In genomic region chr6:49319595-49320315, GRCm38 (mm10) we compare ENCODE assay signal across 7 mouse cellular contexts. TPM values are rescaled to one million over a fixed set of nuclear protein-coding genes. Genes with fewer than 3 reads are reported as not detected.
DNase-seq lines count a peak whose midpoint lies in the region; ATAC-seq and TF ChIP-seq lines count a peak whose summit lies in the region.

No protein-coding gene starts in this region.

- H3K9ac ChIP-seq in forebrain, embryonic 15.5 days (replicated peaks), result peak overlapping the region; percentile 64
- H3K9ac ChIP-seq in lung, embryonic 16.5 days (ENCODE audit: low read length), result peak overlapping the region; percentile 88
- H3K9ac ChIP-seq in stomach, embryonic 15.5 days, result peak overlapping the region; percentile 73

- intact Hi-C loops in left cerebral cortex, adult 2 months (cut with DNase I), result loop anchor here (1.0 to 2.0 kb wide), 3 partner anchors 47 to 78 kb away; partner anchors contain the start of gene Fam221a
- intact Hi-C loops in left cerebral cortex, postnatal 4 days (cut with DNase I), result loop anchor here (2.0 to 5.0 kb wide), 2 partner anchors 48 to 77 kb away; partner anchors contain the start of gene Fam221a

- no peak for DNase-seq in left cerebral cortex, adult 2 months (ENCODE audit: extremely low spot score in 1 of 2, low spot score in 2 of 2)
- DNase-seq in left cerebral cortex, postnatal 4 days, result no peak
- DNase-seq in brain, embryonic 14.5 days (ENCODE audit: low read depth), result peak; percentile 69
- no peak for DNase-seq in thymus, postnatal 25 days

- peak overlapping the region; percentile 58 for H3K4me3 ChIP-seq in left cerebral cortex, adult 2 months
- peak overlapping the region; percentile 55 for H3K4me3 ChIP-seq in forebrain, embryonic 15.5 days
- peak overlapping the region; percentile 82 for H3K4me3 ChIP-seq in lung, embryonic 16.5 days (ENCODE audit: low read length)
- peak overlapping the region; percentile 82 for H3K4me3 ChIP-seq in stomach, embryonic 15.5 days (replicated peaks)

- H3K27ac ChIP-seq in left cerebral cortex, adult 2 months, result peak overlapping the region; percentile 84
- peak overlapping the region; percentile 76 for H3K27ac ChIP-seq in forebrain, embryonic 15.5 days (replicated peaks)
- H3K27ac ChIP-seq in lung, embryonic 16.5 days (ENCODE audit: low read length), result peak overlapping the region; percentile 84
- peak overlapping the region; percentile 90 for H3K27ac ChIP-seq in stomach, embryonic 15.5 days

- TF ChIP-seq POLR2A in brain, embryonic 14.5 days (IDR thresholded peaks at IDR 0.05; ENCODE audit: borderline replicate concordance, extremely low read depth, insufficient read depth, insufficient read length, poor library complexity, severe bottlenecking), result no peak

- no peak; the same call in 1 of the 2 replicates for TF ChIP-seq CTCF in left cerebral cortex, adult 2 months (IDR thresholded peaks at IDR 0.05)
- no peak for TF ChIP-seq CTCF in brain, embryonic 14.5 days (IDR thresholded peaks at IDR 0.05; ENCODE audit: borderline replicate concordance, extremely low read depth, insufficient read depth, insufficient read length)

- H3K9me3 ChIP-seq in forebrain, embryonic 15.5 days, result no peaks in the 10 kb centered on the region
- H3K9me3 ChIP-seq in lung, embryonic 16.5 days (ENCODE audit: control insufficient read depth, low read length), result no peaks in the 10 kb centered on the region
- H3K9me3 ChIP-seq in stomach, embryonic 15.5 days, result no peaks in the 10 kb centered on the region

- no peaks in the 10 kb centered on the region for H3K36me3 ChIP-seq in forebrain, embryonic 15.5 days
- H3K36me3 ChIP-seq in lung, embryonic 16.5 days (ENCODE audit: control insufficient read depth, insufficient read depth, low read length), result no peaks in the 10 kb centered on the region
- H3K36me3 ChIP-seq in stomach, embryonic 15.5 days, result no peaks in the 10 kb centered on the region

- 14% methylated on average over 13 of the region's 13 CpGs for WGBS in forebrain, embryonic 15.5 days
- WGBS in lung, embryonic 16.5 days, result 8% methylated on average over 13 of the region's 13 CpGs
- 8% methylated on average over 13 of the region's 13 CpGs for WGBS in stomach, embryonic 15.5 days

- ATAC-seq in forebrain, embryonic 15.5 days (replicated peaks), result peak; percentile 21; the same call in 1 of the 2 replicates
- ATAC-seq in lung, embryonic 16.5 days (ENCODE audit: low read depth), result peak; percentile 27; the same call in 1 of the 2 replicates
- ATAC-seq in stomach, embryonic 15.5 days (ENCODE audit: insufficient read depth, low FRiP score, low read depth), result no peak

- H3K27me3 ChIP-seq in forebrain, embryonic 15.5 days, result no peaks in the 10 kb centered on the region
- H3K27me3 ChIP-seq in lung, embryonic 16.5 days (ENCODE audit: control insufficient read depth, insufficient read depth, low read depth, low read length), result no peaks in the 10 kb centered on the region
- no peaks in the 10 kb centered on the region for H3K27me3 ChIP-seq in stomach, embryonic 15.5 days (replicated peaks)

- H3K4me1 ChIP-seq in forebrain, embryonic 15.5 days, result peaks cover 5% of the 10 kb centered on the region
- peaks cover 20% of the 10 kb centered on the region for H3K4me1 ChIP-seq in lung, embryonic 16.5 days (replicated peaks; ENCODE audit: control insufficient read depth, insufficient read depth, low read length)
- 0 out of 2 replicates have a peak, but pooled peaks cover 8% of the 10 kb centered on the region for H3K4me1 ChIP-seq in stomach, embryonic 15.5 days

- peak overlapping the region; percentile 61 for H3K4me2 ChIP-seq in forebrain, embryonic 15.5 days (replicated peaks)
- peak overlapping the region; percentile 58 for H3K4me2 ChIP-seq in lung, embryonic 16.5 days (ENCODE audit: low read depth, low read length)
- peak overlapping the region; percentile 66 for H3K4me2 ChIP-seq in stomach, embryonic 15.5 days

RNA-seq across cellular contexts. Expression of gene Ccdc126, which starts 0.7 kb away (rescaled TPM):
- total RNA-seq in left cerebral cortex, adult 2 months (2021), result 1 to 10 TPM; 7.9 to 9.0 TPM
- total RNA-seq in left cerebral cortex, postnatal 4 days (2021), result 1 to 10 TPM; 4.8 to 5.2 TPM
- 5.0 and 5.8 TPM in 2 replicates for polyA plus RNA-seq in brain, embryonic 14.5 days (2012; rRNA removed)
- 8.7 and 10.5 TPM in 2 replicates for polyA plus RNA-seq in forebrain, embryonic 15.5 days (2015; fragmentation: Nextera tagmentation; extraction: Ambion mirVana)
- polyA plus RNA-seq in lung, embryonic 16.5 days (2015; fragmentation: Nextera tagmentation; extraction: Ambion mirVana), result 14.3 and 14.6 TPM in 2 replicates
- polyA plus RNA-seq in stomach, embryonic 15.5 days (2015; fragmentation: Nextera tagmentation; extraction: Ambion mirVana), result 12.4 and 13.1 TPM in 2 replicates

RNA-seq across cellular contexts. Expression of gene Fam221a, which starts 47.8 kb away (rescaled TPM):
- 1 to 10 TPM; 1.2 to 1.4 TPM for total RNA-seq in left cerebral cortex, adult 2 months (2021)
- total RNA-seq in left cerebral cortex, postnatal 4 days (2021), result 1 to 10 TPM; 2.4 to 2.9 TPM
- 6.5 and 7.0 TPM in 2 replicates for polyA plus RNA-seq in brain, embryonic 14.5 days (2012; rRNA removed)
- polyA plus RNA-seq in forebrain, embryonic 15.5 days (2015; fragmentation: Nextera tagmentation; extraction: Ambion mirVana), result 4.5 and 6.5 TPM in 2 replicates
- 10.9 and 11.4 TPM in 2 replicates for polyA plus RNA-seq in lung, embryonic 16.5 days (2015; fragmentation: Nextera tagmentation; extraction: Ambion mirVana)
- 7.8 TPM in 2 replicates for polyA plus RNA-seq in stomach, embryonic 15.5 days (2015; fragmentation: Nextera tagmentation; extraction: Ambion mirVana)

RNA-seq across cellular contexts. Expression of gene Tra2a, which starts 55.9 kb away (rescaled TPM):
- total RNA-seq in left cerebral cortex, adult 2 months (2021), result 10 to 100 TPM; 75.5 to 90.0 TPM
- total RNA-seq in left cerebral cortex, postnatal 4 days (2021), result 10 to 100 TPM; 91.9 to 94.1 TPM
- 199 and 246 TPM in 2 replicates for polyA plus RNA-seq in brain, embryonic 14.5 days (2012; rRNA removed)
- 147 and 152 TPM in 2 replicates for polyA plus RNA-seq in forebrain, embryonic 15.5 days (2015; fragmentation: Nextera tagmentation; extraction: Ambion mirVana)
- polyA plus RNA-seq in lung, embryonic 16.5 days (2015; fragmentation: Nextera tagmentation; extraction: Ambion mirVana), result 111 TPM in 2 replicates
- 92.7 and 95.4 TPM in 2 replicates for polyA plus RNA-seq in stomach, embryonic 15.5 days (2015; fragmentation: Nextera tagmentation; extraction: Ambion mirVana)
